Mouse (Mus musculus): Measurements from ENCODE around the gene Ntng1.
"Not testable (repeated sequence)": the region's sequence is repeated elsewhere in the genome, so short reads cannot be mapped to it uniquely, and the experiment has no call there.

The Ntng1 gene

GRCm38 (mm10) chr3:109783231-109783630, 360.6 kb downstream of the Ntng1 start:
- no peak for DNase-seq (ENCODE audit: extremely low read depth, low read depth)

- DNase-seq (ENCODE audit: extremely low read depth, low read depth), result no peak
Observed at GRCm38 (mm10) chr3:109782289-109782951, 361.4 kb downstream of the Ntng1 start.

- DNase-seq (ENCODE audit: extremely low read depth, low read depth), result no peak
Observed at GRCm38 (mm10) chr3:109781917-109782288, 361.9 kb downstream of the Ntng1 start.

- DNase-seq (ENCODE audit: extremely low read depth, low read depth), result no peak
Observed at GRCm38 (mm10) chr3:109775200-109775599, 368.6 kb downstream of the Ntng1 start.

GRCm38 (mm10) chr3:109772120-109772519, 371.7 kb downstream of the Ntng1 start:
- peak; percentile 59 for DNase-seq (ENCODE audit: extremely low read depth, low read depth)

GRCm38 (mm10) chr3:109766939-109767338, 376.9 kb downstream of the Ntng1 start:
- DNase-seq (ENCODE audit: extremely low read depth, low read depth), result no peak

- DNase-seq (ENCODE audit: extremely low read depth, low read depth), result no peak
Observed at GRCm38 (mm10) chr3:109765608-109766007, 378.2 kb downstream of the Ntng1 start.

GRCm38 (mm10) chr3:109765141-109765540, 378.7 kb downstream of the Ntng1 start:
- no peak for DNase-seq (ENCODE audit: extremely low read depth, low read depth)

GRCm38 (mm10) chr3:109756426-109756825, 387.4 kb downstream of the Ntng1 start:
- no peak for DNase-seq (ENCODE audit: extremely low read depth, low read depth)

- DNase-seq (ENCODE audit: extremely low read depth, low read depth), result not testable (repeated sequence)
Observed at GRCm38 (mm10) chr3:109747593-109747992, 396.2 kb downstream of the Ntng1 start.

- no peak for DNase-seq (ENCODE audit: extremely low read depth, low read depth)
Observed at GRCm38 (mm10) chr3:109740466-109741102, 403.2 kb downstream of the Ntng1 start.

- peak; percentile 10 for DNase-seq (ENCODE audit: extremely low read depth, low read depth)
Observed at GRCm38 (mm10) chr3:109732327-109733182, 411.3 kb downstream of the Ntng1 start.

GRCm38 (mm10) chr3:109731592-109732230, 412.1 kb downstream of the Ntng1 start:
- DNase-seq (ENCODE audit: extremely low read depth, low read depth), result no peak
